Mouse (Mus musculus) hindbrain, postnatal 0 days (tissue): Measurements from ENCODE around the gene Tanc1. TPM values are rescaled to one million over a fixed set of nuclear protein-coding genes. Genes with fewer than 3 reads are reported as not detected.

Source experiments
- ATAC-seq: fragments of 200-750 bp; cut with Nextera tagmentation; 2 replicates; pipeline ENCODE4 v1.8.0; 2017; ENCODE audit warnings: mild to moderate bottlenecking, moderate TSS enrichment, moderate library complexity
- DNase-seq: peaks from one replicate; pipeline ENCODE4 v3.0.0-alpha.2; 2015; ENCODE audit warnings: low spot score
- H3K27ac ChIP-seq: fragments of 300-500 bp; sonication (generic); 2 replicates; pipeline ENCODE4 v1.5.1; 2014; ENCODE audit warnings: mild to moderate bottlenecking
- H3K27me3 ChIP-seq: fragments of 300-500 bp; sonication (generic); 2 replicates; pipeline ENCODE4 v1.6.1; 2014; ENCODE audit warnings: low read length, mixed read lengths; ENCODE audit not compliant: insufficient read depth
- H3K36me3 ChIP-seq: fragments of 300-500 bp; sonication (generic); 2 replicates; pipeline ENCODE4 v1.6.1; 2014; ENCODE audit warnings: low read length, mixed read lengths; ENCODE audit not compliant: insufficient read depth
- H3K4me1 ChIP-seq: fragments of 300-500 bp; sonication (generic); 2 replicates; pipeline ENCODE4 v1.6.1; 2014; ENCODE audit warnings: antibody characterized with exemption, low read length, mixed read lengths; ENCODE audit not compliant: insufficient read depth
- H3K4me2 ChIP-seq: fragments of 300-500 bp; sonication (generic); 2 replicates; pipeline ENCODE4 v1.6.1; 2014; ENCODE audit warnings: low read depth, mild to moderate bottlenecking, low read length, moderate library complexity, mixed read lengths
- H3K4me3 ChIP-seq: fragments of 300-500 bp; sonication (generic); 2 replicates; pipeline ENCODE4 v1.5.1; 2014; ENCODE audit warnings: low read length
- H3K9ac ChIP-seq: fragments of 300-500 bp; sonication (generic); replicated peaks from 2 replicates; pipeline ENCODE4 v1.6.1; 2014; ENCODE audit warnings: mild to moderate bottlenecking, low read length, moderate library complexity, mixed read lengths
- H3K9me3 ChIP-seq: fragments of 300-500 bp; sonication (generic); 2 replicates; pipeline ENCODE4 v1.6.1; 2016; ENCODE audit warnings: low read length, mixed read lengths
- CTCF ChIP-seq: IDR thresholded peaks from 2 replicates; pipeline ENCODE4 v1.5.1; 2016; ENCODE audit warnings: antibody characterized with exemption, control low read depth, low read depth
- WGBS: fragments of 180-500 bp; shearing (Covaris S2); extraction: QIAGEN DNeasy Blood & Tissue Kit; methylation state at CpG from one replicate; pipeline ENCODE4 v1.1.7; 2014; 5-methylcytosine and 5-hydroxymethylcytosine counted together
- polyA plus RNA-seq: library from polyadenylated mRNA; unstranded; fragments of >200 nt; fragmentation: Nextera tagmentation; extraction: Ambion mirVana; gene quantifications from 2 replicates; pipeline ENCODE4 v1.2.1, GENCODE M21; 2015
- total RNA-seq: library from RNA; depleted of rRNA; stranded (reverse); fragments of >200 nt; gene quantifications from 2 replicates; pipeline ENCODE4 v1.2.3, GENCODE M21; 2014

Gene Tanc1
- total and polyA plus RNA-seq, 2 experiments from 2014 or later = 4.2 to 12.1 TPM

DNA sequence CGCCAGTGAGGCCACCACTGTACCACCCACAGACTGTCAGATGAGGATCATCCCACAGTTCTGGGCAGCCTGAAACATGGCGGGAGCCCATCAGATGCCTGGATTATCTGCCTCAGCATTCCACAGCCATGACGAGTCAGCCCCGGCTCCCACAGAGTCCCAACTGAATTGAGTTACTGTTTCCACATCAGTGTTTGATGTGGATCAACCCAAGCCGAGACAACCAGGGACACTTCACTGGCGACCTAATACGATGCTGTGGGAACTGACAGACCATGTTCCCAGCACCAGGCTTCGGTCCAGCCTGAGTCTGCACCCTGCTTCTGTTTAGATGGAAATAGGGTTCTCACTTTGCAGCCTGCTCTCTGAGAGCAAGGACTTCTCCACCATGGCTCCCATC lies 212.4 kb downstream of the Tanc1 start:
- no peaks in the 10 kb centered on the region for H3K9me3 ChIP-seq
- 67% methylated on average over 8 of the region's 8 CpGs for WGBS

GRCm38 (mm10) chr2:59825380-59825779 lies 213.5 kb downstream of the Tanc1 start:
- no peak for TF ChIP-seq CTCF
- WGBS = 71% methylated on average over 4 of the region's 4 CpGs
- ATAC-seq = no peak
- Histone ChIP-seq H3K27ac (no peak overlapping the region), H3K4me1 (peaks cover 6% of the 10 kb centered on the region; the same call in 1 of the 2 replicates), H3K9me3 (no peaks in the 10 kb centered on the region), H3K4me2 (no peak overlapping the region), H3K9ac (no peak overlapping the region), H3K27me3 (no peaks in the 10 kb centered on the region), H3K36me3 (no peaks in the 10 kb centered on the region), H3K4me3 (no peak overlapping the region)
- DNase-seq = no peak

More for the DNA sequence above, 212.4 kb downstream of the Tanc1 start:
- Histone ChIP-seq H3K9ac (no peak overlapping the region), H3K4me1 (no peaks in the 10 kb centered on the region), H3K4me2 (no peak overlapping the region), H3K27ac (no peak overlapping the region), H3K4me3 (no peak overlapping the region), H3K27me3 (no peaks in the 10 kb centered on the region), H3K36me3 (no peaks in the 10 kb centered on the region; the same call in 1 of the 2 replicates)
- peak; percentile 44 for ATAC-seq
- no peak for DNase-seq
- no peak for TF ChIP-seq CTCF

DNA sequence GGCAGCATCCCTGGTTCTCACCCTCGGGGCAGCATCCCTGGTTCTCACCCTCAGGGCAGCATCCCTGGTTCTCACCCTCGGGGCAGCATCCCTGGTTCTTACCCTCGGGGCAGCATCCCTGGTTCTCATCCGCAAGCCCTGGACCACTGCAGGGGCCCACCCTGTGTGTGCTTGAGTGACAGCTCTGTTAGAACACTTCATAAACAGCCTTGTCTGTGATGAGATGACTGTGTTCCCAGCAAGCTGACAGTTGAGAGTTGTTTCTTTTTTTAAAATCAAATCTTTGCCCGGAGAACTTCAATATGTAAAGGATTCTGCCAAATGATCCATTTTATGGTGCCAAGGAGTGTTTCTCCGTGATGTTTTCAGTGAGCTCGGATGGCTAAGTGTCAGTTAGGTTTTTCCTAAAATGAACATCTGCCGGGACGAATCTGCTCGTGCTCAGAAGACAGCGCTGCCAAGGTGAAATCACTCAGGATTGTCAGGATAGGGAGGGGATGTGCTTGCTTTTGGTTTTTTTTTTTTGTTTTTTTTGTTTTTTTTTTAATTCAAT lies 216.3 kb downstream of the Tanc1 start:
- Histone ChIP-seq H3K27ac (no peak overlapping the region), H3K4me2 (no peak overlapping the region), H3K4me3 (no peak overlapping the region), H3K9ac (no peak overlapping the region), H3K36me3 (no peaks in the 10 kb centered on the region), H3K4me1 (peaks cover 9% of the 10 kb centered on the region; the same call in 1 of the 2 replicates), H3K27me3 (no peaks in the 10 kb centered on the region), H3K9me3 (no peaks in the 10 kb centered on the region)
- no peak for TF ChIP-seq CTCF
- no peak for ATAC-seq
- WGBS = 51% methylated on average over 11 of the region's 11 CpGs
- DNase-seq = no peak

DNA sequence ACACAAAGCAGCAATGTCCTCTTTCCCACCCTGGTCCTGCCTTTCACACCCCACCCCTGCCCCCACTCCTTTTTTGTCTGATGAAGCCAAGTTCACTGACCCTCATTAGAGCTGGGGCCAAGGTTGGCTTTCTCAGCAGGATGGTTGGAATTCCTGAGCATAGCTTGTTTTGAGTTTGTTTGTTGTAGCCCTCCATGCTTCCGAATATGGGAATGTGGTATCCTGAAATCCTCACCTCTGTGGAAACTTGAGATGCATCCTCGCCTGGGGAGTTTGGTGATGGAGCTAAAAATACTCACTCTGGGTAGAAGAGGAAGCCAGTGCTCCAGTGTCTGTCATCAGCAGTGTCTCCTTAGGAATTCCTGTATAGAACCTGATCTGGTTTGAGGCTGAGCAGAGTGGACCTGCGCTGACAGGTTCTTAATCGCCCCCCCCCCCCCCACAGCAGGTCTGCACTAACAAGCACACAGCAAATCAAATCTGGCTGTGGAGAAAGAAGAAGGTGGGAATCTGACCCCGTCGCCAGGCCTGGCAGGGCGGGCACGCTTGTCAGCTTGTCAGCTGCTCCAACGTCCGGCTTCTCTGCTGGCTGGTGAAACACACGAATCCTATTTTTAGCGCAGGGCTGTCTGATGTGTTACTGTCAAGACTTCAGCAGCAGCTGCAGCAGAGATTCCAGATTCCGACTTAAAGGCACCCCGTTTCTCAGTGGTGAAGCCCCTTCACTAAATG lies 217.1 kb downstream of the Tanc1 start:
- no peak overlapping the region; the same call in 1 of the 2 replicates for H3K4me2 ChIP-seq
- H3K9ac ChIP-seq = no peak overlapping the region
- peaks cover 9% of the 10 kb centered on the region; the same call in 1 of the 2 replicates for H3K4me1 ChIP-seq
- no peaks in the 10 kb centered on the region for H3K27me3 ChIP-seq
- DNase-seq (peak; percentile 70), ATAC-seq (peak; percentile 67)
- H3K27ac ChIP-seq = peak overlapping the region; percentile 52
- no peak for TF ChIP-seq CTCF
- no peak overlapping the region for H3K4me3 ChIP-seq
- no peaks in the 10 kb centered on the region for H3K9me3 ChIP-seq
- 18% methylated on average over 14 of the region's 14 CpGs for WGBS
- H3K36me3 ChIP-seq = no peaks in the 10 kb centered on the region

DNA sequence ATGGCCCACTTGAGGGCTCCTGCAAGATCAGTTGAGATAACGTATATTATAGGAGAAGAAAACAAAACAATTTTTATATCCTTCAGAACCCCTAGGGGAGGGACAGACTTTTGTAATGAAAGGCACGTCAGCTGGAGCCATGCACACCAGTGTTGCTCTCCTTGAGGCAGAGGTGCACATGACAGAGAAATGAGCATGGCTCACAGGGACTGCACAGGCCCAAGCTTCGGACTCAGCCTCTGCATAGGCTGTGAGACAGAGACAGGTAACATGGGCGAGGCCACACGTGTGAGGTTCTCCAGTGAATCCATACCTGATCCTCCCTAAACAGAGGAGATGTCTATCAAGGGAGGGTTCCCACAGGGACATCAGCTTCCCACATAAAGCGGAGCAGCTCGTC lies 217.9 kb downstream of the Tanc1 start:
- TF ChIP-seq CTCF = no peak
- H3K36me3 ChIP-seq = no peaks in the 10 kb centered on the region
- H3K9me3 ChIP-seq = no peaks in the 10 kb centered on the region
- H3K27me3 ChIP-seq = no peaks in the 10 kb centered on the region
- ATAC-seq (0 out of 2 replicates have a peak, but pooled peaks have one; percentile 5), DNase-seq (no peak)
- 79% methylated on average over 7 of the region's 7 CpGs for WGBS
- no peak overlapping the region for H3K4me3 ChIP-seq
- peak overlapping the region; percentile 52; the same call in 1 of the 2 replicates for H3K27ac ChIP-seq
- peaks cover 9% of the 10 kb centered on the region; the same call in 1 of the 2 replicates for H3K4me1 ChIP-seq
- H3K9ac ChIP-seq = no peak overlapping the region
- H3K4me2 ChIP-seq = no peak overlapping the region

- H3K4me3 ChIP-seq = no peak overlapping the region
- H3K36me3 ChIP-seq = no peaks in the 10 kb centered on the region
- no peaks in the 10 kb centered on the region for H3K9me3 ChIP-seq
- WGBS = 32% methylated on average over 9 of the region's 9 CpGs
- peak; percentile 75 for DNase-seq
- H3K4me2 ChIP-seq = no peak overlapping the region
- peak; percentile 35 for ATAC-seq
- TF ChIP-seq CTCF = peak; percentile 61
- no peak overlapping the region for H3K9ac ChIP-seq
- H3K27ac ChIP-seq = peak overlapping the region; percentile 52; the same call in 1 of the 2 replicates
- no peaks in the 10 kb centered on the region for H3K27me3 ChIP-seq
- H3K4me1 ChIP-seq = peaks cover 9% of the 10 kb centered on the region; the same call in 1 of the 2 replicates
Observed at GRCm38 (mm10) chr2:59830151-59830550, 218.3 kb downstream of the Tanc1 start.

DNA sequence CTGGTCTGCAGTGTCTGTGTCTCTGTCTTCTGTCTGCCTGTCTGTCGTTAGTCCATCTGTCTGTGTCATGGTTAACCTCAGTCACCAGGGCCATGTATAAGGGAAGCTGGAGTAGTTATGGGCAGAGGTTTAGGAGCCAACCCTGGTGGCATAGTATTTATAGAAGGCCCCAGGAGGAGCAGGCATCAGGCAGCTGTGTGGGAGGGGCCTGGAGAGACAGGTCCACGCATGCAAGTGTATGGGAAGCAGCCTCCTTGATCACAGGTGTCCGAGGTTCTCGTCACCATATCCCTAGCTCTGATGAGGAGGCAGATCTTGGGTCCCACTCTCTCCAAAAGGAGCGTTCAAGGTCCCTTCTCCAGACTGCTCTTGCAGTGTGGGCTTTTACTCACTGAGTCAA lies 219.1 kb downstream of the Tanc1 start:
- DNase-seq (no peak), ATAC-seq (no peak)
- Histone ChIP-seq H3K9me3 (no peaks in the 10 kb centered on the region), H3K27me3 (no peaks in the 10 kb centered on the region), H3K4me1 (peaks cover 9% of the 10 kb centered on the region; the same call in 1 of the 2 replicates), H3K9ac (no peak overlapping the region), H3K4me2 (no peak overlapping the region), H3K4me3 (no peak overlapping the region), H3K36me3 (no peaks in the 10 kb centered on the region), H3K27ac (no peak overlapping the region)
- TF ChIP-seq CTCF = no peak
- WGBS = 87% methylated on average over 5 of the region's 5 CpGs
